In genomic region chr11:16592006-16592405, GRCm38 (mm10) we compare ENCODE assay signal across 9 mouse cellular contexts.
A peak's percentile ranks its signal among the peaks of the same experiment; 100 is the strongest.
DNase-seq lines count a peak whose midpoint lies in the region; ATAC-seq and TF ChIP-seq lines count a peak whose summit lies in the region.
"Had no signal": no experiment of that assay in that cellular context is flagged by ENCODE, and none has a peak within 500 bp of the region (broad histone marks: within the 10 kb centered on the region; RNA-seq: fewer than 3 reads in every experiment).

No protein-coding gene starts in this region.

- H3K4me2 ChIP-seq in heart, embryonic 14.5 days (ENCODE audit: low read length), result peak overlapping the region; percentile 40
- peak overlapping the region; percentile 27 for H3K4me2 ChIP-seq in heart, postnatal 0 days (ENCODE audit: low read depth, low read length)
- peak overlapping the region; percentile 19; the same call in 1 of the 2 replicates for H3K4me2 ChIP-seq in midbrain, embryonic 12.5 days (replicated peaks)

- no peak for TF ChIP-seq CTCF in heart, postnatal 0 days (IDR thresholded peaks at IDR 0.05; ENCODE audit: low read depth)

- peak overlapping the region; percentile 88 to 92 for H3K27ac ChIP-seq in heart, embryonic 14.5 days (replicated peaks in 1 of 2; ENCODE audit: control insufficient read depth in 1 of 2, insufficient read depth in 1 of 2, low read depth in 2 of 2, low read length in 2 of 2)
- peak overlapping the region; percentile 86 for H3K27ac ChIP-seq in heart, postnatal 0 days (ENCODE audit: low read depth)
- peak overlapping the region; percentile 63 for H3K27ac ChIP-seq in midbrain, embryonic 12.5 days (replicated peaks)

- H3K9ac ChIP-seq in heart, embryonic 14.5 days (ENCODE audit: low read length), result peak overlapping the region; percentile 16; the same call in 1 of the 2 replicates
- H3K9ac ChIP-seq in heart, postnatal 0 days (replicated peaks; ENCODE audit: low read depth, low read length), result no peak overlapping the region
- H3K9ac ChIP-seq in midbrain, embryonic 12.5 days (replicated peaks), result no peak overlapping the region

- H3K36me3 ChIP-seq in heart, embryonic 14.5 days (ENCODE audit: control insufficient read depth, insufficient read depth, low read length), result no peaks in the 10 kb centered on the region
- H3K36me3 ChIP-seq in heart, postnatal 0 days (replicated peaks; ENCODE audit: control insufficient read depth, insufficient read depth, low read length), result no peaks in the 10 kb centered on the region
- no peaks in the 10 kb centered on the region for H3K36me3 ChIP-seq in midbrain, embryonic 12.5 days
- H3K36me3 ChIP-seq: G1E had no signal

- no peaks in the 10 kb centered on the region for H3K27me3 ChIP-seq in heart, embryonic 14.5 days (ENCODE audit: control insufficient read depth, insufficient read depth, low read length)
- no peaks in the 10 kb centered on the region for H3K27me3 ChIP-seq in heart, postnatal 0 days (ENCODE audit: control insufficient read depth, insufficient read depth, low read length)
- no peaks in the 10 kb centered on the region for H3K27me3 ChIP-seq in midbrain, embryonic 12.5 days

- no peak overlapping the region for H3K4me3 ChIP-seq in heart, embryonic 14.5 days (ENCODE audit: control insufficient read depth in 1 of 2, insufficient read depth in 1 of 2, low read depth in 1 of 2, low read length in 2 of 2)
- H3K4me3 ChIP-seq in heart, postnatal 0 days (ENCODE audit: low read depth, low read length), result no peak overlapping the region
- H3K4me3 ChIP-seq in midbrain, embryonic 12.5 days, result no peak overlapping the region

- no peak for TF ChIP-seq EP300 in heart, postnatal 0 days (IDR thresholded peaks at IDR 0.05; ENCODE audit: low read depth)

- H3K4me1 ChIP-seq in heart, embryonic 14.5 days (ENCODE audit: control insufficient read depth in 2 of 2, insufficient read depth in 2 of 2, low read length in 2 of 2), result peaks cover 11 to 15% of the 10 kb centered on the region in 2 experiments
- 0 out of 2 replicates have a peak, but pooled peaks cover 8% of the 10 kb centered on the region for H3K4me1 ChIP-seq in heart, postnatal 0 days (ENCODE audit: control insufficient read depth, insufficient read depth)
- H3K4me1 ChIP-seq in midbrain, embryonic 12.5 days, result peaks cover 14% of the 10 kb centered on the region

- WGBS in heart, embryonic 14.5 days, result 29% methylated on average over 4 of the region's 4 CpGs
- WGBS in heart, postnatal 0 days, result 32% methylated on average over 4 of the region's 4 CpGs
- WGBS in midbrain, embryonic 12.5 days, result 48% methylated on average over 4 of the region's 4 CpGs

- H3K9me3 ChIP-seq in heart, embryonic 14.5 days (ENCODE audit: control insufficient read depth, low read length), result no peaks in the 10 kb centered on the region
- no peaks in the 10 kb centered on the region for H3K9me3 ChIP-seq in heart, postnatal 0 days (replicated peaks; ENCODE audit: control insufficient read depth, low read length)
- H3K9me3 ChIP-seq in midbrain, embryonic 12.5 days, result no peaks in the 10 kb centered on the region
- H3K9me3 ChIP-seq: G1E had no signal

- ATAC-seq in heart, embryonic 14.5 days (ENCODE audit: insufficient number of reproducible peaks, insufficient read depth, low FRiP score, low read depth), result no peak; the same call in 1 of the 2 replicates
- ATAC-seq in heart, postnatal 0 days (ENCODE audit: insufficient read depth, low read depth), result peak; percentile 15; the same call in 1 of the 2 replicates
- ATAC-seq in midbrain, embryonic 12.5 days (ENCODE audit: low FRiP score, low read depth), result no peak

- no peak for DNase-seq in heart, adult 11 months
- DNase-seq in NIH3T3 (ENCODE audit: low read depth) (peak; percentile 51), MN1 (ENCODE audit: low spot score) (no peak)
- DNase-seq in heart, postnatal 0 days (ENCODE audit: low spot score), result peak; percentile 30
- DNase-seq in gastrocnemius, postnatal 25 days, result no peak
- DNase-seq in layer of hippocampus, postnatal 14 days (ENCODE audit: low spot score in 2 of 2), result no peak

Comparison
In these comparisons a context has a peak if more than half of its experiments do, and no peak if none do; other contexts are left out.
1. DNase-seq: peak in NIH3T3 (single experiment) and heart, postnatal 0 days (single experiment); none in heart, adult 11 months (single experiment), gastrocnemius, postnatal 25 days (single experiment), MN1 (single experiment) and layer of hippocampus, postnatal 14 days (0 of 2).
2. Peak in every context shown above with its lines, with median percentiles within 50 percentile points of each other: H3K27ac ChIP-seq and H3K4me2 ChIP-seq.